13 mouse cellular contexts compared by ENCODE assay signal in the genomic region with DNA sequence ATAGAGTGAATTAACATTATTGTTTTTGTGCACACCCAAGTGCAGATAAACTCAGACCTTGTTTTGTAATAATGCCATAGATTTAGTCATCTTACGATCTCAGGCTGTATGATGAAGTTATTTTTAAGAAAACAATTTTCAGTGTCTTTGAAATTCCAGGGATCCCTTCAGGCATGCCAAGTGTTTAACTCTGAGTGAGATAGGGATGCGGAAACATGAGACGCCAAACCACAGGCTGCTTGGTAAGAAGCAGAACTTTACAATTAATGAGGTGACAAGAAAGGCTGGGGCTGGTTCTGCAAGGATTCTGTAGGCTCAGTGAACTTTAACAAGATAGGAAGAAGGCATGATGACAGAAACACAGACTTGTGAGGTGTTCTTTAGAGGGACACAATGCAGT.
"Had no signal": no experiment of that assay in that cellular context is flagged by ENCODE, and none has a peak within 500 bp of the region (broad histone marks: within the 10 kb centered on the region; RNA-seq: fewer than 3 reads in every experiment).

No protein-coding gene starts in this region.

- H3K27me3 ChIP-seq: limb, embryonic 13.5 days; liver, embryonic 15.5 days; lung, embryonic 15.5 days; megakaryocyte, embryonic 14.5 days; midbrain, embryonic 13.5 days had no signal

- H3K4me1 ChIP-seq: liver, embryonic 15.5 days; lung, embryonic 15.5 days; megakaryocyte, embryonic 14.5 days; midbrain, embryonic 13.5 days had no signal

- DNase-seq: kidney, postnatal 14 days; left cerebral cortex, postnatal 4 days; lung, postnatal 14 days; right cerebral cortex, postnatal 14 days; thymus, postnatal 4 days had no signal

- H3K4me2 ChIP-seq: limb, embryonic 13.5 days; liver, embryonic 11.5 days; liver, embryonic 15.5 days; lung, embryonic 15.5 days; midbrain, embryonic 13.5 days had no signal

- H3K36me3 ChIP-seq: limb, embryonic 13.5 days; liver, embryonic 15.5 days; lung, embryonic 15.5 days; midbrain, embryonic 13.5 days had no signal

- H3K4me3 ChIP-seq: limb, embryonic 13.5 days; liver, embryonic 15.5 days; lung, embryonic 15.5 days; megakaryocyte, embryonic 14.5 days; midbrain, embryonic 13.5 days had no signal

- H3K9me3 ChIP-seq: limb, embryonic 13.5 days; liver, embryonic 15.5 days; lung, embryonic 15.5 days; megakaryocyte, embryonic 14.5 days; midbrain, embryonic 13.5 days had no signal

- H3K9ac ChIP-seq: limb, embryonic 13.5 days; liver, embryonic 15.5 days; lung, embryonic 15.5 days; midbrain, embryonic 13.5 days had no signal

- H3K27ac ChIP-seq: limb, embryonic 13.5 days; liver, embryonic 15.5 days; lung, embryonic 15.5 days; macrophage; midbrain, embryonic 13.5 days; stomach, postnatal 0 days had no signal

- ATAC-seq: midbrain, embryonic 13.5 days had no signal
